Mouse (Mus musculus) stomach, embryonic 14.5 days (tissue): ENCODE data around the gene Lmo3. TPM values are rescaled to one million over a fixed set of nuclear protein-coding genes. Genes with fewer than 3 reads are reported as not detected.

Experiments
- ATAC-seq: fragments of 200-750 bp; cut with Nextera tagmentation; 2 replicates; pipeline ENCODE4 v1.8.0; 2017; ENCODE audit warnings: low read depth, moderate TSS enrichment; ENCODE audit not compliant: insufficient number of reproducible peaks, insufficient read depth, low FRiP score
- H3K27ac ChIP-seq: fragments of 300-500 bp; sonication (generic); 2 replicates; pipeline ENCODE4 v1.5.1; 2014; ENCODE audit warnings: mild to moderate bottlenecking, low read length, moderate library complexity, mixed read lengths
- H3K27me3 ChIP-seq: fragments of 300-500 bp; sonication (generic); 2 replicates; pipeline ENCODE4 v1.6.1; 2014; ENCODE audit warnings: low read length, control low read depth, mixed read lengths; ENCODE audit not compliant: control insufficient read depth, insufficient read depth
- H3K36me3 ChIP-seq: fragments of 300-500 bp; sonication (generic); 2 replicates; pipeline ENCODE4 v1.6.1; 2014; ENCODE audit warnings: mild to moderate bottlenecking, control low read depth, low read length, moderate library complexity, mixed read lengths; ENCODE audit not compliant: control insufficient read depth, insufficient read depth
- H3K4me1 ChIP-seq: fragments of 300-500 bp; sonication (generic); 2 replicates; pipeline ENCODE4 v1.6.1; 2014; ENCODE audit warnings: low read length, control low read depth, mixed read lengths; ENCODE audit not compliant: control insufficient read depth, insufficient read depth
- H3K4me2 ChIP-seq: fragments of 300-500 bp; sonication (generic); replicated peaks from 2 replicates; pipeline ENCODE4 v1.6.1; 2014; ENCODE audit warnings: low read depth, low read length, control low read depth
- H3K4me3 ChIP-seq: fragments of 300-500 bp; sonication (generic); 2 replicates; pipeline ENCODE4 v1.5.1; 2014; ENCODE audit warnings: low read depth, low read length, control low read depth
- H3K9ac ChIP-seq: fragments of 300-500 bp; sonication (generic); replicated peaks from 2 replicates; pipeline ENCODE4 v1.6.1; 2014; ENCODE audit warnings: low read depth, mild to moderate bottlenecking, control low read depth, low read length, moderate library complexity, mixed read lengths
- H3K9me3 ChIP-seq: fragments of 300-500 bp; sonication (generic); 2 replicates; pipeline ENCODE4 v1.6.1; 2016; ENCODE audit warnings: low read depth, low read length, control low read depth; ENCODE audit not compliant: control insufficient read depth
- WGBS: fragments of 180-500 bp; shearing (Covaris S2); extraction: QIAGEN DNeasy Blood & Tissue Kit; methylation state at CpG from one replicate; pipeline ENCODE4 v1.1.7; 2014; 5-methylcytosine and 5-hydroxymethylcytosine counted together
- polyA plus RNA-seq: library from polyadenylated mRNA; unstranded; fragments of >200 nt; fragmentation: Nextera tagmentation; extraction: Ambion mirVana; gene quantifications from 2 replicates; pipeline ENCODE4 v1.2.1, GENCODE M21; 2014

The Lmo3 gene
- polyA plus RNA-seq, 1 experiment from 2014 or later, result 5.4 TPM

DNA sequence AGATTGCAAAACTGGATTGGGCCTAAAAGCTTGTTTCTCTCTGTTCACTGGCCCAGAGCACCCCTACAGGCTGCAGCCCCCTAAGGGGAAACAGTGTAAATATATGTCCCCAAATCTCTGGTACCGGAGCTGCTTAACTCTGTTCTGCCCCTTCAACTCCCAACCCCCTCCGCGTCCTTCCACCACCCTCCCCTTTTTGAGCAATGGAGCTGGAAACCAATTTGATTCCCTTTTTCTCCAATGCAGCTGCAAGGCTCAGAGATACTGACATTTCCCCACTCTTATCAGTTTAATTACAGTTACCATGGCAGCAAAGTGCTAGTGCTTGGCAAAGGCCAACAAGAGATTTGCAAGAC lies 161.3 kb downstream of the Lmo3 start:
- Histone ChIP-seq H3K4me3 (peak overlapping the region; percentile 39; the same call in 1 of the 2 replicates), H3K9me3 (no peaks in the 10 kb centered on the region), H3K36me3 (no peaks in the 10 kb centered on the region), H3K27me3 (no peaks in the 10 kb centered on the region), H3K4me2 (peak overlapping the region; percentile 61), H3K9ac (no peak overlapping the region), H3K4me1 (no peaks in the 10 kb centered on the region), H3K27ac (no peak overlapping the region)
- ATAC-seq, result no peak
- 11% methylated on average over 3 of the region's 3 CpGs for WGBS

GRCm38 (mm10) chr6:138419871-138420535 lies 161.8 kb downstream of the Lmo3 start:
- H3K9me3 ChIP-seq, result no peaks in the 10 kb centered on the region
- no peak for ATAC-seq
- H3K4me1 ChIP-seq, result no peaks in the 10 kb centered on the region
- H3K36me3 ChIP-seq, result no peaks in the 10 kb centered on the region
- no peak overlapping the region for H3K27ac ChIP-seq
- 54% methylated on average over 8 of the region's 8 CpGs for WGBS
- H3K4me2 ChIP-seq, result peak overlapping the region; percentile 61; the same call in 1 of the 2 replicates
- no peak overlapping the region for H3K9ac ChIP-seq
- H3K4me3 ChIP-seq, result peak overlapping the region; percentile 39; the same call in 1 of the 2 replicates
- no peaks in the 10 kb centered on the region for H3K27me3 ChIP-seq

DNA sequence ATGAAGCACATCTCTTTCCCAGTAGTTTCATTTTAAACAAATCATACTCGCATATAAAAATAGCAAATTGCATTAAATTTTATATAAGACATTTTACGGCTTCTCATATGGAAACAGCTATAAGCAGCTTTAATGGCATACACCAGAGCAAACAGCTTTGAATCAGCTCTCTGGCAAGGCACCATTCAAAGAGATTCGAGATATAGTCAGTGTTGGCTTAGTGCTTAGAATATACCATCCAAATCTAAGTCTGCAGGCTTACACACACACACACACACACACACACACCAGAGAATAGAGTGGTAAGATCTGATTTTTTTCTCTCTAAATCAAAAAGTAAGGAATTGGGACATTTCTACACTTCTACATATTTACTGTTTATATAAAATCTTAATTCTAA lies 169.7 kb downstream of the Lmo3 start:
- H3K4me2 ChIP-seq, result no peak overlapping the region
- 87% methylated on average over 3 of the region's 3 CpGs for WGBS
- ATAC-seq, result no peak

GRCm38 (mm10) chr6:138402031-138402430 lies 179.7 kb downstream of the Lmo3 start:
- Histone ChIP-seq H3K4me2 (no peak overlapping the region), H3K9ac (no peak overlapping the region), H3K9me3 (no peaks in the 10 kb centered on the region), H3K4me1 (no peaks in the 10 kb centered on the region), H3K27me3 (no peaks in the 10 kb centered on the region), H3K27ac (no peak overlapping the region), H3K36me3 (no peaks in the 10 kb centered on the region), H3K4me3 (no peak overlapping the region)
- no peak for ATAC-seq
- WGBS, result 65% methylated on average over 6 of the region's 6 CpGs

More for the DNA sequence above, 169.7 kb downstream of the Lmo3 start:
- Histone ChIP-seq H3K4me3 (no peak overlapping the region), H3K9ac (no peak overlapping the region), H3K36me3 (no peaks in the 10 kb centered on the region), H3K9me3 (no peaks in the 10 kb centered on the region), H3K4me1 (no peaks in the 10 kb centered on the region), H3K27me3 (no peaks in the 10 kb centered on the region), H3K27ac (no peak overlapping the region)

GRCm38 (mm10) chr6:138398836-138399235 lies 182.9 kb downstream of the Lmo3 start:
- no peak overlapping the region for H3K9ac ChIP-seq
- H3K36me3 ChIP-seq, result no peaks in the 10 kb centered on the region
- no peak for ATAC-seq
- H3K9me3 ChIP-seq, result no peaks in the 10 kb centered on the region
- H3K27ac ChIP-seq, result no peak overlapping the region
- no peaks in the 10 kb centered on the region for H3K4me1 ChIP-seq
- 94% methylated on average over 1 of the region's 1 CpGs for WGBS
- H3K27me3 ChIP-seq, result no peaks in the 10 kb centered on the region
- H3K4me2 ChIP-seq, result no peak overlapping the region
- H3K4me3 ChIP-seq, result no peak overlapping the region

GRCm38 (mm10) chr6:138391085-138391484 lies 190.7 kb downstream of the Lmo3 start:
- Histone ChIP-seq H3K4me2 (no peak overlapping the region), H3K4me1 (no peaks in the 10 kb centered on the region), H3K9ac (no peak overlapping the region), H3K27me3 (no peaks in the 10 kb centered on the region), H3K27ac (no peak overlapping the region), H3K4me3 (no peak overlapping the region), H3K9me3 (no peaks in the 10 kb centered on the region), H3K36me3 (no peaks in the 10 kb centered on the region)
- no peak for ATAC-seq
- WGBS, result 68% methylated on average over 5 of the region's 5 CpGs

DNA sequence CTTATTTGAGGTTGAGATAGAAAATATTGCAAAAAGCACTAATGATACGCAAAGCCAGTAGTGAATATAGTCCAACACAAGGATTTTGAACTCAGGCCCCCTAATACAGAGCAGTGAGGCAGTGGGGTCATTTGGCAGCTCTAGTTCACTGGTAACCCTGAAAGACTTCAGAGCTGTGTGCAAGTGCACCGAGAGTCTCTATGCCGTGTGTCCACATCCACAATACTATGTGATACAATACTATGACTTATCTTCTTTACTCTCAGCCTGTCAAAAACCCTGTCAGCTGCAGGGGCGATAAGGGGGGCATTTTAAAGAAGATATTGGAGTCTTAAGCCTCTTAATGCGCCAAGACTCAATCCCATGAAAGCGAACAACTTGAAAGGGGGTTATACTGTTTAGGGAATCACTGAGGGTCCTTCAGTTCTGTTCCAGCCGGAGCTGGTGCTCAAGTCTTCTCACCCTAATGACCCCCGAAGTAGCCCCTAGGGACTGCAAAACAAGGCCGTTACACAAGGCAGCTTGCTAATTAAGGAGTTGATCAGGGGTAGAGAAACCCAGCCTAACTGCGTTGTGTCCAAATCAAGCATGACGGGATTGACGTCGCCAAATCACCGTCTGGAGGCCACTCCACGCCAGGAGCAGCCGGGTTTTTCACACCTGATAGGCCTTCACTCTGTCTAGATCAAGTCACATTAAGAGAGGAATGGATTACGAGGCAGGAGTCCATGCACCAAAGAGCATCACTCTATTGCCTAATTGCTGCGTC lies 193.4 kb downstream of the Lmo3 start:
- no peak overlapping the region for H3K9ac ChIP-seq
- H3K36me3 ChIP-seq, result no peaks in the 10 kb centered on the region
- H3K27me3 ChIP-seq, result no peaks in the 10 kb centered on the region
- no peak overlapping the region for H3K4me3 ChIP-seq
- H3K9me3 ChIP-seq, result no peaks in the 10 kb centered on the region
- no peaks in the 10 kb centered on the region for H3K4me1 ChIP-seq
- H3K4me2 ChIP-seq, result no peak overlapping the region
- ATAC-seq, result no peak
- 85% methylated on average over 18 of the region's 18 CpGs for WGBS
- no peak overlapping the region for H3K27ac ChIP-seq

- Histone ChIP-seq H3K36me3 (no peaks in the 10 kb centered on the region), H3K4me1 (no peaks in the 10 kb centered on the region), H3K9ac (no peak overlapping the region), H3K4me3 (no peak overlapping the region), H3K4me2 (no peak overlapping the region), H3K27ac (no peak overlapping the region), H3K9me3 (no peaks in the 10 kb centered on the region), H3K27me3 (no peaks in the 10 kb centered on the region)
- ATAC-seq, result no peak
- WGBS, result 90% methylated on average over 1 of the region's 1 CpGs
These were observed 198.6 kb downstream of the Lmo3 start for GRCm38 (mm10) chr6:138383208-138383607.
